Mouse (Mus musculus) spleen, postnatal 14 days (tissue): ENCODE data around the gene Arl11.

ENCODE experiments used
- DNase-seq, 2 experiments: peaks; one replicate each; pipeline ENCODE4 v3.0.0; 2021 to 2022; ENCODE audit warnings: low spot score in 2 of 2

Arl11 gene

GRCm38 (mm10) chr14:61327618-61328450, 18.3 kb downstream of the Arl11 start:
- peak in 1 of 2 experiments; percentile 33 for DNase-seq

DNA sequence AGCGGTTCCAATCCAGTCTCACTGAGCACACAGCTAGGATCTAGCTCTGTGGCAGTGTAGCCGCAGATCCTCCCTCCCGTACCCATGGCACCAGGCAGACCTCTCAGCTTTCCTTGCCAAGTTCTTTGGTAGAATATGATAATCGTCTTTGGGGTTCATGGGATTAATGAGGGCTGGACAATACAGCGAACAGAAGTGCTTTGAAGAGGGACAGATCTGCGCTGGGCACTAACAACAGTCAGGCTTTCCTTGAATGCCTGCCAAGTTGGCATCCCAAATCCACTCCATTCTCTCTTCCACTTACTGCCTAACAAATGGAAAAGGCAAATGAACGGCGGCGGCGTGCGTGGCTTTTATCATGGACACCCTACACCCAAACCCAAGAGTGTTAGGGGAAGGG, 21.0 kb downstream of the Arl11 start:
- no peak for DNase-seq

- DNase-seq = peak; percentile 35 to 64
Observed at GRCm38 (mm10) chr14:61330996-61331561, 21.5 kb downstream of the Arl11 start.

GRCm38 (mm10) chr14:61339381-61339780, 29.8 kb downstream of the Arl11 start:
- DNase-seq = no peak

DNA sequence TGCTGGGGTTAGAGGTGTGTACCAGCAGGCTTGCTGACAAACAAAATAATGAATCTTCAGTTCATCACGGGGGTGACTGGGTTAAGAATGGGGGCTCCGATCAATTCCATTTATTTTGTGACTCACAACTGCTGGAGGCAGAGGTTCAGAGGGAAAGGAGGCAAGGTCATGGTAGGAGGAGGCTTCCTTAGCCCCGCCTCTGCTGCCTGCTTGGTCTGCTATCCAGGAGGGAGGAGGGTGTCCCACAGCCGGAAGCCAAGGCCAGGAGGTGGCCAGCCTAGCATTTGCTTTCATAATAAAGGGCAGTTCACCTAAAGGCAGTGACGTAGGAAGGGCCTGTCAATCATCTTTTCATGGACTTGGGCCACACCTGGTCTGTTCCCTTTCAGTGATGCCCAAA, 35.0 kb downstream of the Arl11 start:
- DNase-seq = no peak

DNA sequence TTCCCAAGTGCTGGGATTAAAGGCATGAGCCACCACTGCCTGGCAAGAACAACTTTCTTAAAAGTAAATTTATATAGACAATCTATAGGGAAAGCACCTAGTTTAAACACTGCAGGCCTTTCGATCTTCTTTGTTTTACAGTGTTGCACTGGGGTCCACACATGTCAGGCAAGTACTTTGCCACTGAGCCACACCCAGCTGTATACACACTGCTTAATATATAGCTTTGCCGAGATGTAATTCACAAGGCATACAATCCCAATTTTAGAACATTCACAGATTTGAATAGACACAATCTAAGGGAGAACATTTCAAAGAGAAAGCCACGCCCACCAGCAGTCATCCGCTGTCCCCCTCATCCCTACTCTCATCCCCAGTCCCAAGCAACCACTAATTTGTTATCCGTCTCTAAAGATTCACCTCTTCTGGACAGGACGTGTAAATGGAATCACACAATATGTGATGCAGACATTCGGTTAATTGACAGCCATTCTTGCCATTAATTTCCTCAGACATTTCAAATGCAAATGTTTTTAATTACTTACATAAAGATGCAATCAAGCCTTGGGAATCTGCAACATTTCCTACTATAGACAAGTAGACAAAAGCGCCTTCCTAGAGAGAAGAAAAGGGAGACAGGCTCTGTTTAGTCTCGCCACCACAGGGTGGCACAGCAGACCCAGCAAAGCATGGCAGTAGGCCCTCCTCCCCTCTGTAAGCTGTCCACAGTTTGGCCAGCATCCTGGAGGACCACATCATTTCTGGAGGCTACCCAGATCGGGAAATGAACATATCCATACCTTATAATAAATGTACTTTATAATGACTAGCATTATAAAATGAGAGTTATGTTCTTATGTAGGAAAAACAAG, 37.5 kb downstream of the Arl11 start:
- DNase-seq = no peak

GRCm38 (mm10) chr14:61349876-61350275, 40.3 kb downstream of the Arl11 start:
- no peak for DNase-seq

DNA sequence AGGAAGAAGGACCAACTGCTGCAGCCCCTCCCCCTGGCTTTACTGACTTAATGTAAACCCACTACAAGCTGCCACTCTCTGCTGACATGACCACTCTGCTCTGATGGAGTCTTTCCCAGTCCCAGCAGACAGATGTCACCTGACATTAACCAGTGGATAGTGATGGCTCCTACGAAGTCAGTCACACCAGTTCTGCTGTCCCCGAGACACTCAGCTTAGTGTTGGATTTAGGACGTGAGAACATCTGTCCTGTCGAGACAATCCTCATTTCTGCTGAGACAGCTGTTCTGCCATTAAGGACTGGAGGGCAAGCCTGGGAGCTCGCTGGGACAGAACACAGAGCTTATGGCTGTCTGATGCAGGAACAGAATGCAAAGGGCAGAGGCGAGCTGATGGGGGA, 41.3 kb downstream of the Arl11 start:
- DNase-seq = no peak

DNA sequence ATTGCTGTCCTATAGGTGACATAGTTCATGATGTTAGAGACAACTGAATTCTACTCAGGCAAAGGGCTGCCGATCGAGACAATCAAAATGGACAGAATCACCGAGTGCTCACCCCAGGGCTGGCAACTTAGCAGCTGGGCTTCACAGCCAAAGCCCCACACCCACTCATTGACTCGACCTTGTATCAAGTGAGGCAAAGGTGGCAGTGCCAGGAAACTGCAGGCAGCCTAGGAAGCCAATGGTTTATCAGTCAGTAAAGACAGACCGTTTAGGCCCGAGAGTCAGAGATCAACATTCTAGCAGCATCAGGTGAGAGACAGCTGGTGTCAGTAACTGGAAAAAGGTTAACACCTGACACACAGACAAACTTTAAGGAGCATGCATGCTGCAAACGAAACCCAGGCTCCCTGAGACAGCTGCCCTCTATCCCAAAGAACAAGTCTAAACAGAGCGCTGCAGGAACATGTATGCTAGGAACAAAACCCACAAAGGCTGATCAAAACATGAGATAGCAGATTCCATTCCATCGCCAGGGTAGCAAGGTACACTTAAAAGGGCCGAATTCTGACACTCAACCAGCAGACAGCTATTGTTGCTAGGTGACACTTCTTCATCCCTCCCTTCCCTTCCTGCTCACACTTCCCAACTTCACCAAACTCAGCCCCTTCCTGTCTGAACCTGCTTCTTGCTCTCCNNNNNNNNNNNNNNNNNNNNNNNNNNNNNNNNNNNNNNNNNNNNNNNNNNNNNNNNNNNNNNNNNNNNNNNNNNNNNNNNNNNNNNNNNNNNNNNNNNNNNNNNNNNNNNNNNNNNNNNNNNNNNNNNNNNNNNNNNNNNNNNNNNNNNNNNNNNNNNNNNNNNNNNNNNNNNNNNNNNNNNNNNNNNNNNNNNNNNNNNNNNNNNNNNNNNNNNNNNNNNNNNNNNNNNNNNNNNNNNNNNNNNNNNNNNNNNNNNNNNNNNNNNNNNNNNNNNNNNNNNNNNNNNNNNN, 45.0 kb downstream of the Arl11 start:
- no peak for DNase-seq

DNA sequence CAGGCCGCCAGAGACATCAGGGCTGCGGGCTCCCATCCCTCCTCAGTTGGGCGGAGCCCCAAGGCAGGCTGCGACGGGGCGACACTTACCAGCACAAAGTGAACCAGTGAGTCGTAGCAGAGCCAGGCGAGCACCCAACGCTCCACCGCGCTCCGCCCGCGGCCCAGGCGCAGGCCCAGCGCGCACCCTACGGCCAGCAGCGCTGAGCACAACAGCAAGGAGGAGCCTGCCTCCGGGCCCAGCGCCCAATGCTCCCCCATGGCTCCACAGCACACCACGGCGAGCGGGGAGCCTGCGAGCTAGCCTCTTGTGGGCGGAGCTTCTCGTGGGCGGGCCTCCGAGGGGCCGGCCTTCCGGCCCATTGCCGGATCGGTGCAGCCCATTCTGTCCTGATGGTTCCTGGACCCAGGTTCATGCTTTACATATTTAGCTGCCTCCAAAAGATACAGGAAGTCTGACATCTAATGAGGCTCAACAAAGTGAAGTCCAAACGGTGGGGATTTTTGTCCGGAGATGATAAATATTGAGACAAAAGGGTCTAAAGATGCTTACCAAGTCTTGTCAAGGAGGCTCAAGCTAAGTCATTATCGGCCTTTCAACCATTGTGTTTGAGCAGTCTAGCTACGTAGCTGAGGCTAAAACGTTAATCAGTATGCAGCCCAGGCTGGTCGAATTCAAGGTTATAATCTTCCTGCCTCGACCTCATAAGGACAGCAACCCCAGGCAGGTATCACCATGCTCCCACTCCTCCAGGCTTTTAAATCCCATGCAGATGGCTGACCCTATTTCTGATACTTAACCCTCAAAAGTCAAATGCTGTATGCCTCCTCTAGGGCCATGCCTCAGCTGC, 50.8 kb downstream of the Arl11 start, which contains the start of gene Ebpl:
Gene Ebpl, minus strand, starts transcription at position 309 of the 850 bp plus-strand sequence.
- DNase-seq = peak; percentile 73 to 81

DNA sequence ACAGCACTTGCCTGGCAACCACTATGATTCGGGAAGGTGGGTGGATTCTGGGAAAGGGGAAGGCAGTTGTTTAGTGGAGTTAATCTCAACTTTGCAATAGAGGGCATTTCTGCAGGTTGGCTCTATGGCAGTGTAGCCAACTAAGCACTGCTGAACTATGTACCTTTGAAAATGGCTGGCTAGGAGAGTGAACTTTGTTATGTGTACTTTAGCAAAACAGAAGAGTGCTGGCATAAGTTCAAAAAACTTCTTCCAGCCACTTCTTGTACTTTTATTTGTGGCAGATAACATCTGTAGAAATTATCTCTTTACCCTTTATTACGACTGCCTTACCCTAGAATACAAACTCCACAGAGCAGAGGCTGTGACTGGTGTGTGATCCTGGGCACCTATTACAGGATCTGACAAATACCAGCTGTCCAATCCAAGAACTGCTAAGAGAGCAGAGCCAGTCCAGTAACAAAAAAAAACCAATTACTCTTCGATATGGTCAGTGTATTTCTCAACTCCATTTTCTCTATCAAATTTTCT, 51.5 kb downstream of the Arl11 start:
- no peak for DNase-seq
